In genomic region chr5:45072529-45072928, GRCm38 (mm10) we compare ENCODE assay signal across 25 mouse cellular contexts.
DNase-seq lines count a peak whose midpoint lies in the region; ATAC-seq and TF ChIP-seq lines count a peak whose summit lies in the region.
"Had no signal": no experiment of that assay in that cellular context is flagged by ENCODE, and none has a peak within 500 bp of the region (broad histone marks: within the 10 kb centered on the region; RNA-seq: fewer than 3 reads in every experiment).

No protein-coding gene starts in this region.

- in situ Hi-C loops in CH12.LX (cut with MboI; ENCODE audit: low pct_ligation_motif_present, low pct_unique_long_range_greater_than_20kb, low sequenced_read_pairs): no loop called here

- H3K27ac ChIP-seq in CH12.LX (ENCODE audit: insufficient read depth, low read depth): no peak overlapping the region
- H3K27ac ChIP-seq: embryonic facial prominence, embryonic 13.5 days; embryonic facial prominence, embryonic 15.5 days; forebrain, embryonic 13.5 days; forebrain, embryonic 15.5 days had no signal

- no peak for TF ChIP-seq EP300 in CH12.LX (IDR thresholded peaks at IDR 0.05; ENCODE audit: low read length)

- H3K27me3 ChIP-seq in CH12.LX (replicated peaks): no peaks in the 10 kb centered on the region
- H3K27me3 ChIP-seq: embryonic facial prominence, embryonic 13.5 days; embryonic facial prominence, embryonic 15.5 days; forebrain, embryonic 13.5 days; forebrain, embryonic 15.5 days; Patski had no signal

- no peak overlapping the region for H3K4me3 ChIP-seq in CH12.LX (replicated peaks in 1 of 3; ENCODE audit: low read depth in 2 of 3, low read length in 2 of 3, poor library complexity in 1 of 3)
- H3K4me3 ChIP-seq: embryonic facial prominence, embryonic 13.5 days; embryonic facial prominence, embryonic 15.5 days; erythroblast, embryonic 14.5 days; forebrain, embryonic 13.5 days; forebrain, embryonic 15.5 days had no signal

- 0 out of 4 replicates have a peak, but pooled peaks cover 2 to 5% of the 10 kb centered on the region in 2 experiments for H3K4me1 ChIP-seq in CH12.LX (ENCODE audit: control insufficient read depth in 1 of 2, insufficient read depth in 2 of 2)
- H3K4me1 ChIP-seq: embryonic facial prominence, embryonic 13.5 days; embryonic facial prominence, embryonic 15.5 days; forebrain, embryonic 13.5 days; forebrain, embryonic 15.5 days had no signal

- ATAC-seq in megakaryocyte progenitor cell, adult 5-6 weeks (replicated peaks; ENCODE audit: poor library complexity): peak; percentile 32
- no peak for ATAC-seq in erythroid progenitor cell, adult 5-6 weeks (replicated peaks; ENCODE audit: low FRiP score, poor library complexity, severe bottlenecking)
- no peak for ATAC-seq in activated CD4-positive, CD25-positive, alpha-beta regulatory T cell, adult 4 months
- ATAC-seq: CD4-positive, CD25-positive, alpha-beta regulatory T cell, adult 4 months; forebrain, embryonic 13.5 days; forebrain, embryonic 15.5 days; forebrain, postnatal 0 days; Patski had no signal

- no peaks in the 10 kb centered on the region for H3K36me3 ChIP-seq in CH12.LX (replicated peaks in 1 of 2; ENCODE audit: control insufficient read depth in 1 of 2, insufficient read depth in 1 of 2, low read length in 1 of 2)
- H3K36me3 ChIP-seq: embryonic facial prominence, embryonic 13.5 days; embryonic facial prominence, embryonic 15.5 days; forebrain, embryonic 15.5 days had no signal

- H3K79me2 ChIP-seq in CH12.LX (replicated peaks; ENCODE audit: control insufficient read depth, extremely low read depth, insufficient read depth, poor library complexity, severe bottlenecking): no peaks in the 10 kb centered on the region

- H3K9ac ChIP-seq in CH12.LX (ENCODE audit: insufficient read depth, low read depth): no peak overlapping the region
- H3K9ac ChIP-seq: embryonic facial prominence, embryonic 13.5 days; embryonic facial prominence, embryonic 15.5 days; forebrain, embryonic 13.5 days; forebrain, embryonic 15.5 days; forebrain, postnatal 0 days had no signal

- no peak for TF ChIP-seq CTCF in CH12.LX (conservative IDR thresholded peaks at IDR 0.05 in 1 of 2, IDR thresholded peaks at IDR 0.05 in 1 of 2; ENCODE audit: low read depth in 2 of 2, low read length in 2 of 2)

- no peak for TF ChIP-seq POLR2A in CH12.LX (IDR thresholded peaks at IDR 0.05; ENCODE audit: low read depth, low read length)

- dilution Hi-C loops in CH12.LX (cut with MboI; ENCODE audit: extremely low pct_ligation_motif_present, extremely low pct_unique_long_range_greater_than_20kb, low sequenced_read_pairs): no loop called here

- no peak for TF ChIP-seq RAD21 in CH12.LX (IDR thresholded peaks at IDR 0.05; ENCODE audit: low read depth, low read length)

- peak overlapping the region; percentile 71; the same call in 1 of the 2 replicates for H3K4me2 ChIP-seq in CH12.LX (ENCODE audit: insufficient read depth, low read depth, poor library complexity, severe bottlenecking)
- H3K4me2 ChIP-seq: embryonic facial prominence, embryonic 13.5 days; embryonic facial prominence, embryonic 15.5 days; forebrain, embryonic 13.5 days; forebrain, embryonic 15.5 days had no signal

- no peaks in the 10 kb centered on the region for H3K9me3 ChIP-seq in CH12.LX (replicated peaks; ENCODE audit: low read length)
- H3K9me3 ChIP-seq: embryonic facial prominence, embryonic 13.5 days; embryonic facial prominence, embryonic 15.5 days; forebrain, embryonic 13.5 days; forebrain, embryonic 15.5 days had no signal

- DNase-seq in 3T3-L1 (ENCODE audit: low read depth, low spot score) (peak; percentile 21), CH12.LX (ENCODE audit: extremely low read depth) (peak; percentile 41)
- no peak for DNase-seq in layer of hippocampus, adult 8-10 months (ENCODE audit: low spot score in 2 of 2)
- DNase-seq: adrenal gland, adult 2 months; adrenal gland, postnatal 10 days; adrenal gland, postnatal 25 days; B cell, adult 2 months; cerebellum, adult 11 months; cerebellum, adult 18-20 months; cerebellum, adult 8-10 months; cerebellum, adult 9-11 months; cerebellum, postnatal 14 days; cerebellum, postnatal 36 days; embryo, embryonic 11 days; forebrain, postnatal 0 days had no signal

TF ChIP-seq in CH12.LX, 34 proteins besides CTCF, POLR2A, EP300 and RAD21:
- TF ChIP-seq ZMIZ1 (IDR thresholded peaks at IDR 0.05; ENCODE audit: low read depth, low read length) (no peak), JUND (conservative IDR thresholded peaks at IDR 0.05; ENCODE audit: low read depth, low read length) (peak; percentile 57)

Comparison
In these comparisons a context has a peak if more than half of its experiments do, and no peak if none do; other contexts are left out.
1. DNase-seq: peak in 3T3-L1 (single experiment) and CH12.LX (single experiment); none in layer of hippocampus, adult 8-10 months (0 of 2).